Mouse (Mus musculus) heart, adult 8-10 months (tissue): ENCODE results near the gene Mgat5b. TPM values are rescaled to one million over a fixed set of nuclear protein-coding genes. Genes with fewer than 3 reads are reported as not detected.
"Not testable (repeated sequence)": the region's sequence is repeated elsewhere in the genome, so short reads cannot be mapped to it uniquely, and the experiment has no call there.

ENCODE experiments used
- DNase-seq: peaks from one replicate; pipeline ENCODE4 v3.0.0; 2022; ENCODE audit warnings: low spot score
- total RNA-seq, 4 experiments: library from RNA; stranded (reverse); gene quantifications; 2 replicates each; pipeline ENCODE4 v1.2.4; 2022

The Mgat5b gene
- total RNA-seq = under 1 TPM in 3 of 4 experiments, not detected in 1; 0.14 to 0.78 (median 0.19) TPM

GRCm38 (mm10) chr11:116918323-116919185 is at the start of gene Mgat5b:
Mgat5b (plus strand) TSS chr11:116918863.
- peak; percentile 29 for DNase-seq

DNA sequence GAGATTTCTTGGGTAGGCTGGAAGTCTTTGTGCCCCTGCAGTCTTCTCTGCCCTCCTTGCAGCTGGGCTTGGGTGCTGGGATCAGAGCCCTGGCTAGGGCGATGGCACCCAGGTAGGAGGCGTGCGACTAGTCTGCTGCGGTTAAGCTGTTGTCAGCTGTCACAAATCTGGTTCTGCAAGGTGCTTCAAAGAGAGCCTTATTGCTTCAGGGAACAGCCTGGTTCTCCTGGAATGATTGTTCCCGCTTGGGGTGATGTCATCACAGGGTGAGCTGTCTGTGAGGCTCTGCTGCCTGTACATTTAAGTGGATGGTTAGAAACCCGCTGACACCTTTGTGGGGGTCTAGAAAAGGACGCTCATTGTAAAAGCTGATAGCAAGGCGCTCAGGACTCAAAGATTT is 49.4 kb upstream of the Mgat5b start:
- no peak for DNase-seq

DNA sequence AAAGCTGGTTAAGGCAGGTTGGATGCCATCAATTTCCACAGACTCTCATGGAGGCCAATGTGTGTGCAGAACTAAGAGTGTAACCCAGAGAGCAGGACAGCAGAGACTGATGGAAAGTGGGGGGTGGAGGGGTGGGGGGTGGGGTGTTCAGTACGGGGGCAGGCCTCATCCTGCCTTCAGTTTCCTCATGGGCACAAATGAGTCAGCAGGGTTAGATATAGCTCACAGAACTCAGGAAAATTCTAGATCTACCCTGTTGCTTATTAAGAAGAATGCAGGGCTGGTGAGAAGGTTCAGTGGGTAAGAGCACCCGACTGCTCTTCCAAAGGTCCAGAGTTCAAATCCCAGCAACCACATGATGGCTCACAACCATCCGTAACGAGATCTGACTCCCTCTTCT is 49.0 kb upstream of the Mgat5b start:
- DNase-seq = no peak

GRCm38 (mm10) chr11:116871538-116871937 is 47.1 kb upstream of the Mgat5b start:
- no peak for DNase-seq

DNA sequence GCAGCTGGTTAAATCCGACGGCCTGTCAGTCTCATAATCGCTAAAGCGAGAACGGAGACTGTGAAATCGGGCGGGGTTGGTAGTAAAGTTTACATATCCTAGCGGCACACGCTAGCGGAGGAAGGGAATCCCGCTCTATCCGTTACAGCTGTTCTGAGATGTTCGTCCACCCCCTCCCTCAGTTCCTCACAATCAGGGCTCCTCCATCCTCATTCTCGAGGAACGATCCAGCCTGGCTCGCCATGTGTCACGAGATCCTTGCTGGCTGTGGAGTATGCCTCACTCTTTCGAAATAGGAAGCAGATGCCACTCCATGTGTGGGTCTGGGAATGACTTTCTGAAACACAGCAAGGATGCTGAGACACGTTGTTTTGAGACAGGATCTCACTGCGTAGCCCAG is 44.7 kb upstream of the Mgat5b start:
- DNase-seq = no peak

DNA sequence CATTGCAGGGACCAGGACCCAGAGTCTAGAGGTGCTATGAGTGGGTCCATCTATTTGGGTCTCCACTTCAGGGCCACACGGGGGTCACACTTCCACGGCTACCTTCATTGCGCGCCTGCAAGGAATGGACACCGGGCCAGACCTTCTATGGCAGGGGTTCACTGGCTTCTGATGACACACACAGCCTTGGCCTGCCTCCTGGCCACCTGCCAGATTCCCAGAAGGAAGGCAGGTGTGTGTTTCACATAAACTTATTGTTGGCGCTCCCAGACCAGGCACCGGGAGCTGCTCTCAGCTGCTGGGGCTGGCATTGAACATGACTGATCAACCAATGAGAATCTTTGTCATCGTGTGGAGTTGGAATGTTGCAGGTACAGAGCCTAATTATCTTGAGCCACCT is 40.2 kb upstream of the Mgat5b start:
- DNase-seq = no peak

DNA sequence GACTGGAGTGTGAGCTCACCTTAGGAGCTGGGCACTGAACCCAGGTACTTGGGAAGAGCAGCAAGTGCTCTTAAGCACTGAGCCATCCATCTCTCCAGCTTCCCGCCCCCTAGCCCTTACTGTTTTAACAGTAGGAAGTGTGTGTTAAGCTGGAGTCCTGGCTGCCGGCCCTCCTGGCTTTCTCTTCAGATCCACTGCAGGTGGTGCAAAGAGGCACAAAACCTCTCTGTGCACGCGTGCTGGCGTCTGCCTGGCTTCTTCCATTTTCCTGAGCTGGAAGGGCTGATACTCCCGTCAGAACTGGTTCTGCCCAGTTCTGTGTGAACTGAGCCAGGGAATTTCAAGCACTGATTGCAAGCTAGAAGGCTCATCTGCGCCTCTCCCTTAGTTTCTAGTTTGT is 37.8 kb upstream of the Mgat5b start:
- DNase-seq = no peak

DNA sequence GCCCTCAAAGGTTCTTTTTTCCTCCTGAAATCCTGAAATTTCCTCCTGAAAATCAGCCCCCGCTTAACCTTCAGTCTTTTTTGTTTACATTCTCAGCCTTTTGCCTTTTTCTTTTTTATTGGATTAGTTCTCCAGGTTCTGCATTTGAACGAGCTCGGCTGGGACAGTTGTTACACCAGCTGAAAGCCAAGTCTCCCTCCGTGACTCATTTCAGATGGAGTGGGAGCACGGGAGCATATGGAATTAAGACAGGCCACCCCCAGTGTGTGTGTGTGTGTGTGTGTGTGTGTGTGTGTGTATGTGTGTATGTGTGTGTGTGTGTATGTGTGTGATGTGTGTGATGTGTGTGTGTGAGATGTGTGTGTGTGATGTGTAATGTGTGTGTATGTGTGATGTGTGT is 37.2 kb upstream of the Mgat5b start:
- DNase-seq = no peak

GRCm38 (mm10) chr11:116882446-116882845 is 36.2 kb upstream of the Mgat5b start:
- DNase-seq = no peak

GRCm38 (mm10) chr11:116884061-116884460 is 34.6 kb upstream of the Mgat5b start:
- DNase-seq = no peak

DNA sequence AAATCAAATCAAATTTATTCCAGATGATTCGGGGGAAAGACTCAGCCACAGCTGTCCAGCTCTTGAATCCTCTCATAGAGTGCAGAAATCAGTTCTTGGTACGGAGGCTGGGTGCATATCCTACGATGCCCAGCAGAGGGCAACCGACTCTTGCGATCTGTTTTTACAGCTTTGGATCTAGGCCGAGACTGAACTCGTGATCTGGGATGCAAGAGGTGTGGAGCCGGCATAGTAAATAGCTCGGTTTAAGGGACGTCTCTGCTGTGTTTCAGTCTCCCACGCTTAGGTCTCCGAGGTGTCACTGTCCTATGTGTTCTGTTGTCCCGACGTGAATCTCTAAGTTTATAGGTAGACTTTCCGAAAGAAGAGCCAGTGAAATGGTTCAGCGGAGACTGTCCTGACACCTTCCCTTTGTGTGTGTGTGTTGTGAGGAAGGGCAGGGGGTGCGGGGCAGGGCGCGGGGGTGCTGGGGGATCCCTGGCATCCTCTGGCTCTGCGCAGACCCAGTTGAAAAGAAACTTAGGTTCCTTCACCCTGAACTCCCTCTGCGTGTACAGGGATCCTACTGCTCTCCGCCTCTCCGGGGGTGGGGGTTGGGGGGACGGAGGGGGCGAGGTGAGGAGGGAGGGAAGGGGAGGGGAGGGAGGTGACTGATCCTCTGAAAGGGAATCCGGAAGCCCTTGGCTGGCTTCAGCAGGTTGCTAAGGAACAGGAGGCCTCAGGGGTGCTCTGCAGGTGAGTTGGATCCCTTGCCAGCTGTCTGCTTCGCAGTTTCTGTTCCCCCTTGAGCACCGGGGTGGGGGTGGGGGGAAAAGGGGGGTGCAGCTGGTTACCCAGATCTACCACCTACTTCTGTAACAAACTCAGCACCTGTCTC is 33.1 kb upstream of the Mgat5b start:
- peak; percentile 72 for DNase-seq

DNA sequence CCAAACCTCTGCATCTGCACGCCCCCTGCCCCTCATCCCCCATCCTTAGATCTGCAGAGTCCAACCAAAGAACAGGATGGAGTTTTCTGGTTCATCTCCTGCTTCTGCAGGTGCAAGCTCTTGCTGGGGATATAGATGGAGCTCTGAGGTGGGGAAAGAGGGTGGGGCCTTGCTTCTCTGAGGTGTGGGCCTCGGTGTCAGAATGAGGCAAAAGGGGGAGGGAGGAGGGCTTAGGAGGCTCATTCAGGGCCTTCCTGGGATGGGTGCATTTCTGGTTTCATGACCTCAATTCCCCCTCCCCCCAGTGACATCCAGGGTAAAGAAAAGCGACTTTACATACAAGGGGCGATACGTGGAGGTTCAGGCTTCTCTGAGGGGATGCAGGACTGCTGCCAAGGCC is 31.5 kb upstream of the Mgat5b start:
- DNase-seq = no peak

- no peak for DNase-seq
Measured at GRCm38 (mm10) chr11:116893532-116894442, 24.9 kb upstream of the Mgat5b start.

DNA sequence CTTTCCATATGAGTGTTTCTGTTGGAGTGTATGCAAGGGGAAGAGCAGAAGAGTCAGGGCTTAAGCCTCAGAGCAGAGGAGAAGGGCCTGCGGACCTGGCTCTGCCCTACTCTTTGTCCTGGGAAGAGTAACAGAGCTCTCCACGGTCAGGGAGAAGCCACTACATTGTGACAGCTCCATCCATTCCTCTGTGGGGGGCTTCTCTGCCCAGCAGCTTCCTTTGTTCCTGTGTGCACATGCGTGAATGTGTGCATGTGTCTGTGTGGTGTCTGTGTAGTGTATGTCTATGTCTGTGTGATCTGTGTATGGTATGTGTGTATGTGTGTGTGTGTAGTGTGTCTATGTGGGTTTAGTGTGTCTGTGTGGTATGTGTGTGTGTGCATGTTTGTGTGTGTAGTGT is 23.3 kb upstream of the Mgat5b start:
- no peak for DNase-seq

DNA sequence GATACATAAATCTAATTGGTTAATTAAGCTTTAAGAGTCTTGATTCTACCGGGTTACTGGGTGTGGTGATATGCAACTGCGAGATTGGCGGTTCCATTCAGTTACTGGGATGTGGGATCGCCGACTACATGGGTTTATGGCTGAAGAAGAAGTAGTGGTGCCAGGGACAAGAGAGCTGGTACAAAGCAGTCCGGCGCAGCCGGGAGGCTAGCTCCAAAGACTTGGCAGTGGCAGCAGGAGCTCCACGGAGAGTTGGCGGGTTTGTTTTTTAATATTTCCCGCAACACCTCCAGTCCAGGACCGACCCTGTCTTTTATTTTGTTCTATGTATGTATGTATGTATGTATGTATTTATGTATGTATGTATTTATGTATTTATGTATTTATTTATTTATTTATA is 19.4 kb upstream of the Mgat5b start:
- DNase-seq = no peak

- not testable (repeated sequence) for DNase-seq
Measured at GRCm38 (mm10) chr11:116902588-116902987, 16.1 kb upstream of the Mgat5b start.

- DNase-seq = no peak
Measured at GRCm38 (mm10) chr11:116905741-116906456, 12.8 kb upstream of the Mgat5b start.

- no peak for DNase-seq
Measured at GRCm38 (mm10) chr11:116913573-116913972, 5.1 kb upstream of the Mgat5b start.

DNA sequence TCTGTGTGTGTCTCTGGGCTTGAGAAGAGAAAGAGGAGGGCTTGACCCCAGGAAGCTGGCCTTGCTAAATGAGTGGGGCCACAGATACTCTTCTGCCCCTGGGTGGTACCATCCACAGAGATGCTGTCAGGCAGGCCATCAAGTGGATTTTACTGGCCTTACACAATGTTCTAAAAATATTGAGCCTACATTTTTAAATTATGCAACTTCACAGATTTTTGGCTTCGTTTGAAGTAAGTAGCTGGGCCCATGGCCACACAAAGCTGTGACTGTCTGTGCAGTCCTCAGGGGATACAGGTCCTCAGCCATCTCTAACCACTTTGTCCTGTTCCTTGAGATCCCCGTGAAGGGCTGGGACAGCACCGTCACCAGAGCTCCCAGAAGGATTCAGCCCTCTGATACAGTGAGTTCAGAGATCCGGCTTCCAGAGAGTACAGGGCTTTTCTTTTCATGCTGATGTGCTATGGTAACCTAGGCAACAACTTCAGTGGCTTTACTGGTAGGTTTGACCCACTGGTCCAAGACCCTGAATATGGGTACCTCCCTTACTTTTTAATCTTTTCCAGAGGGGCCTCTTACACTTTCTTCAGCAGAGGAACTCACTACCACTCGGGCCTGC is 4.3 kb upstream of the Mgat5b start:
- no peak for DNase-seq

DNA sequence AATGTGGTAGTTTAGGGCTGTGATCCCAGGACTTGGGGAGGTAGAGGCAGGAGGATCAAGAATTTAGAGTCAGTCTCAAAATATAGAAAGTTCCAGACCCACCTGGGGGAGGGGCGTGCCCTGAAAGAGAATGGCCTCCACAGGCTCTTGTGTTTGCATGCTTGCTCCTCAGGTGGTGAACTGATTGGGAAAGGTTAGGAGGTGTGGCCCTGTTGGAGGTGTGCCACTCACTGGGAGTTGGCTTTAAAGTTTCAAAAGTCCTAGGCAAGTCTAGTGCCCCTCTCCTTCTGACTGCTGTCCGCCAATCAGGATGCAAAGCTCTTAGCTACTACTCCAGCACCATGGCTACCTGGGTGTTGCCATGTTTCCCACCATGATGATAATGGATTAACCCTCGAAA is 3.4 kb upstream of the Mgat5b start:
- DNase-seq = no peak
